Mouse (Mus musculus) limb, embryonic 10.5 days (tissue): ENCODE measurements around the gene Ryr2. TPM values are rescaled to one million over a fixed set of nuclear protein-coding genes. Genes with fewer than 3 reads are reported as not detected.

ENCODE experiments used
- DNase-seq: peaks from one replicate; pipeline ENCODE4 v3.0.0-alpha.2; 2017; ENCODE audit warnings: low spot score
- H3K27ac ChIP-seq: fragments of 300-500 bp; sonication (generic); 2 replicates; pipeline ENCODE4 v1.5.1; 2016; ENCODE audit warnings: mild to moderate bottlenecking
- H3K27me3 ChIP-seq: fragments of 300-500 bp; sonication (generic); 2 replicates; pipeline ENCODE4 v1.6.1; 2016; ENCODE audit warnings: low read depth, mild to moderate bottlenecking; ENCODE audit not compliant: poor library complexity, severe bottlenecking
- H3K36me3 ChIP-seq: fragments of 300-500 bp; sonication (generic); 2 replicates; pipeline ENCODE4 v1.6.1; 2016; ENCODE audit warnings: mild to moderate bottlenecking, moderate library complexity
- H3K4me1 ChIP-seq: fragments of 300-500 bp; sonication (generic); 2 replicates; pipeline ENCODE4 v1.6.1; 2016
- H3K4me3 ChIP-seq: fragments of 300-500 bp; sonication (generic); 2 replicates; pipeline ENCODE4 v1.5.1; 2016; ENCODE audit warnings: mild to moderate bottlenecking, moderate library complexity
- H3K9me3 ChIP-seq: fragments of 300-500 bp; sonication (generic); replicated peaks from 2 replicates; pipeline ENCODE4 v1.6.1; 2016; ENCODE audit warnings: mild to moderate bottlenecking
- WGBS: fragments of 180-500 bp; shearing (Covaris S2); methylation state at CpG from one replicate; pipeline ENCODE4 v1.1.7; 2016; 5-methylcytosine and 5-hydroxymethylcytosine counted together
- polyA plus RNA-seq: library from polyadenylated mRNA; unstranded; fragments of >200 nt; fragmentation: Nextera tagmentation; extraction: Ambion mirVana; gene quantifications from 2 replicates; pipeline ENCODE4 v1.2.1, GENCODE M21; 2016

The Ryr2 gene
- polyA plus RNA-seq, 1 experiment from 2014 or later = 0.19 TPM

- whole genome bisulfite sequencing = 86% methylated on average over 2 of the region's 2 CpGs
- Histone ChIP-seq H3K36me3 (no peaks in the 10 kb centered on the region), H3K27ac (no peak overlapping the region), H3K27me3 (no peaks in the 10 kb centered on the region), H3K4me3 (no peak overlapping the region), H3K4me1 (no peaks in the 10 kb centered on the region), H3K9me3 (no peaks in the 10 kb centered on the region)
- DNase-seq = no peak
Measured at GRCm38 (mm10) chr13:12007579-12007978, 99.2 kb downstream of the Ryr2 start.

- H3K36me3 ChIP-seq = no peaks in the 10 kb centered on the region
- H3K27me3 ChIP-seq = no peaks in the 10 kb centered on the region
- no peaks in the 10 kb centered on the region for H3K9me3 ChIP-seq
- peaks cover 3% of the 10 kb centered on the region; the same call in 1 of the 2 replicates for H3K4me1 ChIP-seq
- H3K4me3 ChIP-seq = no peak overlapping the region
- H3K27ac ChIP-seq = no peak overlapping the region
- 52% methylated on average over 3 of the region's 3 CpGs for WGBS
- no peak for DNase-seq
Measured at GRCm38 (mm10) chr13:12001891-12002294, 104.9 kb downstream of the Ryr2 start.

GRCm38 (mm10) chr13:11999851-12000250, 106.9 kb downstream of the Ryr2 start:
- no peak overlapping the region for H3K27ac ChIP-seq
- H3K27me3 ChIP-seq = no peaks in the 10 kb centered on the region
- H3K9me3 ChIP-seq = no peaks in the 10 kb centered on the region
- 72% methylated on average over 4 of the region's 4 CpGs for WGBS
- no peak overlapping the region for H3K4me3 ChIP-seq
- no peaks in the 10 kb centered on the region for H3K36me3 ChIP-seq
- H3K4me1 ChIP-seq = peaks cover 3% of the 10 kb centered on the region; the same call in 1 of the 2 replicates
- DNase-seq = no peak

- Histone ChIP-seq H3K27me3 (no peaks in the 10 kb centered on the region), H3K27ac (no peak overlapping the region), H3K4me3 (no peak overlapping the region), H3K4me1 (peaks cover 3% of the 10 kb centered on the region; the same call in 1 of the 2 replicates), H3K9me3 (no peaks in the 10 kb centered on the region), H3K36me3 (no peaks in the 10 kb centered on the region)
- WGBS = 82% methylated on average over 2 of the region's 2 CpGs
- DNase-seq = no peak
Measured at GRCm38 (mm10) chr13:11997366-11997765, 109.4 kb downstream of the Ryr2 start.

- Histone ChIP-seq H3K9me3 (no peaks in the 10 kb centered on the region), H3K4me3 (no peak overlapping the region), H3K27ac (no peak overlapping the region), H3K36me3 (no peaks in the 10 kb centered on the region), H3K4me1 (no peaks in the 10 kb centered on the region), H3K27me3 (no peaks in the 10 kb centered on the region)
- no peak for DNase-seq
- WGBS = 82% methylated on average over 4 of the region's 4 CpGs
Measured at GRCm38 (mm10) chr13:11987556-11987955, 119.2 kb downstream of the Ryr2 start.

GRCm38 (mm10) chr13:11985056-11985455, 121.7 kb downstream of the Ryr2 start:
- Histone ChIP-seq H3K27ac (no peak overlapping the region), H3K4me3 (no peak overlapping the region), H3K4me1 (no peaks in the 10 kb centered on the region), H3K27me3 (no peaks in the 10 kb centered on the region), H3K36me3 (no peaks in the 10 kb centered on the region), H3K9me3 (no peaks in the 10 kb centered on the region)
- WGBS = 99% methylated on average over 3 of the region's 3 CpGs
- no peak for DNase-seq

- Histone ChIP-seq H3K9me3 (no peaks in the 10 kb centered on the region), H3K4me1 (no peaks in the 10 kb centered on the region), H3K36me3 (no peaks in the 10 kb centered on the region), H3K27me3 (no peaks in the 10 kb centered on the region), H3K4me3 (no peak overlapping the region), H3K27ac (no peak overlapping the region)
- no peak for DNase-seq
Measured at GRCm38 (mm10) chr13:11978997-11979396, 127.7 kb downstream of the Ryr2 start.

GRCm38 (mm10) chr13:11978359-11978758, 128.4 kb downstream of the Ryr2 start:
- no peak for DNase-seq
- Histone ChIP-seq H3K4me3 (no peak overlapping the region), H3K27me3 (no peaks in the 10 kb centered on the region), H3K36me3 (no peaks in the 10 kb centered on the region), H3K4me1 (no peaks in the 10 kb centered on the region), H3K27ac (no peak overlapping the region), H3K9me3 (no peaks in the 10 kb centered on the region)
- 78% methylated on average over 2 of the region's 2 CpGs for WGBS

GRCm38 (mm10) chr13:11977606-11978005, 129.1 kb downstream of the Ryr2 start:
- H3K36me3 ChIP-seq = no peaks in the 10 kb centered on the region
- 88% methylated on average over 4 of the region's 4 CpGs for whole genome bisulfite sequencing
- no peak overlapping the region for H3K27ac ChIP-seq
- no peak overlapping the region for H3K4me3 ChIP-seq
- no peaks in the 10 kb centered on the region for H3K27me3 ChIP-seq
- H3K4me1 ChIP-seq = no peaks in the 10 kb centered on the region
- DNase-seq = no peak
- H3K9me3 ChIP-seq = no peaks in the 10 kb centered on the region

- no peaks in the 10 kb centered on the region for H3K9me3 ChIP-seq
- H3K27me3 ChIP-seq = no peaks in the 10 kb centered on the region
- H3K4me1 ChIP-seq = no peaks in the 10 kb centered on the region
- H3K36me3 ChIP-seq = no peaks in the 10 kb centered on the region
- no peak overlapping the region for H3K27ac ChIP-seq
- no peak for DNase-seq
- no peak overlapping the region for H3K4me3 ChIP-seq
Measured at GRCm38 (mm10) chr13:11964391-11964790, 142.4 kb downstream of the Ryr2 start.

- no peak for DNase-seq
- H3K36me3 ChIP-seq = no peaks in the 10 kb centered on the region
- H3K9me3 ChIP-seq = no peaks in the 10 kb centered on the region
- H3K27me3 ChIP-seq = no peaks in the 10 kb centered on the region
- no peaks in the 10 kb centered on the region for H3K4me1 ChIP-seq
- no peak overlapping the region for H3K4me3 ChIP-seq
- H3K27ac ChIP-seq = no peak overlapping the region
Measured at GRCm38 (mm10) chr13:11959488-11960174, 147.1 kb downstream of the Ryr2 start.

GRCm38 (mm10) chr13:11958854-11959253, 147.9 kb downstream of the Ryr2 start:
- no peak for DNase-seq
- Histone ChIP-seq H3K4me1 (no peaks in the 10 kb centered on the region), H3K4me3 (no peak overlapping the region), H3K27ac (no peak overlapping the region), H3K9me3 (no peaks in the 10 kb centered on the region), H3K36me3 (no peaks in the 10 kb centered on the region), H3K27me3 (no peaks in the 10 kb centered on the region)
- 83% methylated on average over 3 of the region's 3 CpGs for WGBS

GRCm38 (mm10) chr13:11958271-11958670, 148.5 kb downstream of the Ryr2 start:
- DNase-seq = no peak
- H3K9me3 ChIP-seq = no peaks in the 10 kb centered on the region
- no peak overlapping the region for H3K27ac ChIP-seq
- no peaks in the 10 kb centered on the region for H3K36me3 ChIP-seq
- H3K4me3 ChIP-seq = no peak overlapping the region
- 82% methylated on average over 4 of the region's 4 CpGs for WGBS
- no peaks in the 10 kb centered on the region for H3K4me1 ChIP-seq
- no peaks in the 10 kb centered on the region for H3K27me3 ChIP-seq

GRCm38 (mm10) chr13:11951951-11952350, 154.8 kb downstream of the Ryr2 start:
- H3K9me3 ChIP-seq = no peaks in the 10 kb centered on the region
- DNase-seq = no peak
- no peak overlapping the region for H3K27ac ChIP-seq
- H3K27me3 ChIP-seq = no peaks in the 10 kb centered on the region
- no peaks in the 10 kb centered on the region for H3K36me3 ChIP-seq
- 86% methylated on average over 3 of the region's 3 CpGs for WGBS
- no peaks in the 10 kb centered on the region for H3K4me1 ChIP-seq
- no peak overlapping the region for H3K4me3 ChIP-seq
